Mouse (Mus musculus) adrenal gland, adult 18-20 months (tissue): ENCODE measurements at regions not wholly inside any gene's neighbourhood (a gene's known extent, or its start where the extent isn't known, plus 50 kb on each side); places are given as distances from the start of the nearest gene placed in this dataset.
A peak's percentile ranks its signal among the peaks of the same experiment; 100 is the strongest.

ENCODE experiments used
- DNase-seq, 2 experiments: peaks; one replicate each; pipeline ENCODE4 v3.0.0; 2021 to 2022; ENCODE audit warnings: low spot score in 2 of 2

GRCm38 (mm10) chr15:36858711-36859110 lies 148.9 kb downstream of the Zfp706 start:
- peak in 1 of 2 experiments; percentile 3 for DNase-seq

- peak in 1 of 2 experiments; percentile 15 for DNase-seq
Observed at GRCm38 (mm10) chr15:36857622-36858021, 150.0 kb downstream of the Zfp706 start.

- peak; percentile 41 to 60 for DNase-seq
Observed at GRCm38 (mm10) chr15:36855550-36856131, 151.9 kb downstream of the Zfp706 start.

- peak; percentile 20 to 44 for DNase-seq
Observed at GRCm38 (mm10) chr15:36854900-36855321, 152.7 kb downstream of the Zfp706 start.

GRCm38 (mm10) chr15:36852229-36852821 lies 155.2 kb downstream of the Zfp706 start:
- peak in 1 of 2 experiments; percentile 1 for DNase-seq

GRCm38 (mm10) chr15:36848238-36848637 lies 159.3 kb downstream of the Zfp706 start:
- DNase-seq: peak in 1 of 2 experiments; percentile 14

GRCm38 (mm10) chr15:36846806-36847205 lies 160.8 kb downstream of the Zfp706 start:
- DNase-seq: peak in 1 of 2 experiments; percentile 11
